Mouse (Mus musculus) megakaryocyte, embryonic 14.5 days (primary cell): ENCODE results near the gene Vwa8.

Experiments used
- FLI1 ChIP-seq: IDR thresholded peaks from 2 replicates; pipeline ENCODE4 v1.6.1; 2012; ENCODE audit warnings: low read length, inconsistent platforms, mixed read lengths
- GATA1 ChIP-seq: IDR thresholded peaks from 3 replicates; pipeline ENCODE4 v1.6.1; 2012; ENCODE audit warnings: mixed read lengths, low read length, inconsistent platforms, borderline replicate concordance

- TF ChIP-seq GATA1 (no peak), FLI1 (no peak)
These were observed 365.9 kb downstream of the Vwa8 start for GRCm38 (mm10) chr14:79214660-79215249.
